Mouse (Mus musculus) CH12.LX (cell line): ENCODE measurements around the gene Trio.

Experiments
- CHD2 ChIP-seq: IDR thresholded peaks from 2 replicates; pipeline ENCODE4 v1.6.1; 2011; ENCODE audit warnings: low read length, improper control_type of control experiment
- CTCF ChIP-seq, 2 experiments: IDR thresholded peaks in 1 of 2; conservative IDR thresholded peaks in 1 of 2; 2 replicates each; pipeline ENCODE4 v1.5.1; 2011 to 2012; ENCODE audit warnings: low read depth in 2 of 2, low read length in 2 of 2, improper control_type of control experiment in 1 of 2, inconsistent platforms in 1 of 2, mild to moderate bottlenecking in 1 of 2, moderate library complexity in 1 of 2
- POLR2A ChIP-seq: IDR thresholded peaks from 2 replicates; pipeline ENCODE4 v1.6.1; 2011; ENCODE audit warnings: low read depth, mild to moderate bottlenecking, improper control_type of control experiment, low read length
- RAD21 ChIP-seq: IDR thresholded peaks from 2 replicates; pipeline ENCODE4 v1.6.1; 2011; ENCODE audit warnings: low read depth, mild to moderate bottlenecking, low read length, improper control_type of control experiment, moderate library complexity
- RCOR1 ChIP-seq: conservative IDR thresholded peaks from 2 replicates; pipeline ENCODE4 v1.6.1; 2012; ENCODE audit warnings: low read depth, mild to moderate bottlenecking, inconsistent platforms, low read length, improper control_type of control experiment
- UBTF ChIP-seq: IDR thresholded peaks from 2 replicates; pipeline ENCODE4 v1.6.1; 2012; ENCODE audit warnings: low read depth, mild to moderate bottlenecking, inconsistent platforms, low read length, improper control_type of control experiment, moderate library complexity
- ZKSCAN1 ChIP-seq: IDR thresholded peaks from 2 replicates; pipeline ENCODE4 v1.6.1; 2012; ENCODE audit warnings: low read depth, inconsistent platforms, low read length, improper control_type of control experiment, borderline replicate concordance

- TF ChIP-seq RAD21 = no peak
- no peak for TF ChIP-seq POLR2A
- no peak for TF ChIP-seq CTCF (conservative IDR thresholded peaks at IDR 0.05 in 1 of 2, IDR thresholded peaks at IDR 0.05 in 1 of 2; ENCODE audit: low read depth in 2 of 2, low read length in 2 of 2)
- TF ChIP-seq ZKSCAN1 = no peak
- no peak for TF ChIP-seq UBTF
- TF ChIP-seq RCOR1 = no peak
- TF ChIP-seq CHD2 = no peak
Observed at GRCm38 (mm10) chr15:27882898-27883297, 142.8 kb downstream of the Trio start.
